Mouse (Mus musculus) left cerebral cortex, adult 9 months (tissue): ENCODE data around the gene Ccdc28a.

ENCODE experiments used
- DNase-seq, 2 experiments: peaks; one replicate each; pipeline ENCODE4 v3.0.0; 2022; ENCODE audit warnings: low spot score in 2 of 2

Ccdc28a gene

DNA sequence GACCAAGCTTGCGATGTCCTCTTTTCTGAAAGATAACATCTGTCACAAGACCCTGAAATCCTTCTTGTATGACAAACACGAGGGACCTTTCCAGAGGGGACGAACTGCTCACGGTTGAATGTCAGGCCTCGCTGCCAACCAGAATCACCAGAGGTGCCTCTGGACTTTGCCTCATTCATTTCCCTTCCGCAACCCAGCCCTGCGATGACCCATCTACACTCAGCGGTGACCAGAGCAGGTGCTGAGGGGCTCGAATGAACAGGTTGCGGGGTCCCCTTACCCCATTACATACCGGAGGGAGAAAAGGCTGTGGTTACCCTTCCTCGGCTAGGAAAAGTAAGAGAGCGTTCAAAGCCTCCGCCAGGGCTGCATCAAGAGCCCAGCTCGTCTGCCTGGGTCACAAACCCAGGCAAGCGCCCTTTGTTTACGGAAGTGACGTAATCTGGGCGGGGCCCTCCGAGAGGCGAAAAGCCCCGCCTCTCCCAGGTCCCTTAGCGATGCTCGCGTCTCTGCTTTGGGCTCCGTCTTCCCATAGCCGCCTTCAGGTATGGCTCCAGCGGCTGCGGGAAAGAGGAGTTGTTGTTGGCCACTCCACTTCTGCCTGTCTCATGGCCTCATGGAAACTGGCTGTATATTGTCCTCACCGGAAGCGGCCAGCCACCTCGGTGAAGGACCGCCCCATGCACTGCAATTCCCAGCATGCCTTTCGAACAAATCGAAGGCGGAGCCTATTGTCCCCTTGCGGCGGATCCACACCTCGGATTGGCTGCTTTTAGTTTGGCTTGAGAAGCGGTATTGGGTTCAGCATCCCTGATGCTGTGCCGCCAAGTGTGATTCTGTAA lies at the start of gene Ccdc28a:
Gene Ccdc28a, minus strand, starts transcription at position 439 of the 842 bp plus-strand sequence.
- DNase-seq, result peak; percentile 92 to 96

DNA sequence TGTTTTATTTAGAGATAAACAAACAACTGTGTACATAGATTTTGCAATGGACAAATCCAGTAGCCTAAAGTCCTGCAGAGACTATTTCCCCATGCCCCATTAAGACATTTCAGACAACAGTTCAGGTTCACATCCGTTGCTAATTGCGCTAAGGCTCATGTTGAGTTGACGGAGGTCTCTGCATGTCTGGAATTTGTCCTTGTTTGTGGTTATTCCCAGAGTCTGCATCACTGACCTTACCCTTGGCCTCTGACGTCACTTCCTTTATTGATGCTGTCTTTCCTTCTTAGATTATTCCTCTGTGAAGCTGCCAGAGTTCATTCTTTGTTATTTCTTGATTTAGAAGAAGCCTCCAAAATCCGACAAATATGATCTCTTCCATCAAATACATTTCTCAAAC lies 49.2 kb upstream of the Ccdc28a start:
- DNase-seq, result no peak

DNA sequence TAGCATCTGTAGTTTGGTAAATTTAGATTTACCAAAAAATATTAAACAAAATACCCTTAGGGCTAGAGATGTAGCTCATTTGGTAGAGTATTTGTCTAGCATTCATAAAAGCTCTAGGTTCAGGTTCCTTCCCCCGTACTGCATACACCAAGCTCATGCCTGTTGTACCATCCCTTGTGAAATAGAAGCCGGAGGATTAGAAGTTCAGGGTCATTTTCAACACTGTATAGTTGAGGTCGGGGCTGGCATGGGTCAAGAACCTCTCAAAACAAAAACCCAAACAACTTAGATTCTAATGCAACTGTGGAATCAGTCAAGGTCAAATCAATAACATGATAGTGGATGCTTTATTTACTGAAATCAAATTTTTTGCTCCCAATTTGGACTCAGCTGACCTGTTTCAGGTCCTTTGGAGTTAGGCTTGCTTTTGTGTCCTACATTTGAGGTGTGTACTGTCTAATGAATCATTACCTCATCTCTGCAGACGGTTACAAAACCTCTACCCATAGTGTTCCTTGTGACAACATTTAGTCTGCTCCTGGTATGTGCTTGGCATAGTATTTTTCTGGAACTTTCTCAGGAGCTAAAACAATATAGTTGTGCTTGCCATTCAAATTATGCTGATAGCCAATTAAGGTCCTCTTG lies 41.4 kb upstream of the Ccdc28a start:
- no peak for DNase-seq

GRCm38 (mm10) chr10:18251345-18251744 lies 16.5 kb upstream of the Ccdc28a start:
- DNase-seq, result no peak

- DNase-seq, result no peak
Observed at GRCm38 (mm10) chr10:18243614-18244013, 8.8 kb upstream of the Ccdc28a start.

GRCm38 (mm10) chr10:18237191-18237590 lies 2.4 kb upstream of the Ccdc28a start:
- DNase-seq, result no peak

DNA sequence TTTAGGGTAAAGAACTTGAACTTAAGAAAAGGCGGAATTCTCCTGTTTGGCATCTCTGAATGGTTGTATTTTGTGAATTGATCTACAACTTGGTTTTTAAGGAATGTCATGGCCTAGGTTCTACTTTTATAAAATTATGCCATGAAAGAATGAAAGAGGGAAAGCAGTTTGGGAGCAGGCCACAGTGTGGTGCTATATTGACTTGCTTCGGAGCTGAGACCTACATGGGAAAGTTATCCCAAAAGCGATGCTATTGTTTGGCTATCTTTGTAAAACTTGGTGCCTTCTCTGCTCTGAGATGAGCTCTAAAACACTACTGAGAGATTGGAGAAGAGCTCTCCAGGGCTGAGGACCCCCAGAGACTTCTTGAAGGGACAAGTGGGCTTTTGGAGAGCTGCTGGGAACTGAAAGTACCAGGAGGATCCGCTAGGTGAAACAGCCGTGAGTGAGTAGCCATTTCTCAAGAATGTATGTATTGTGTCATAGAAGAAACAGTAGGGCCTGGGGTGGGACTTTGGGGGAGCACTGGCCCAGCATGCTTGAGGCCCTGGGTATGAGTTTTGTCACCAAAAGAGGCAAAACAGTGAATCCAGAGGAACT lies 1.6 kb upstream of the Ccdc28a start:
- DNase-seq, result no peak

DNA sequence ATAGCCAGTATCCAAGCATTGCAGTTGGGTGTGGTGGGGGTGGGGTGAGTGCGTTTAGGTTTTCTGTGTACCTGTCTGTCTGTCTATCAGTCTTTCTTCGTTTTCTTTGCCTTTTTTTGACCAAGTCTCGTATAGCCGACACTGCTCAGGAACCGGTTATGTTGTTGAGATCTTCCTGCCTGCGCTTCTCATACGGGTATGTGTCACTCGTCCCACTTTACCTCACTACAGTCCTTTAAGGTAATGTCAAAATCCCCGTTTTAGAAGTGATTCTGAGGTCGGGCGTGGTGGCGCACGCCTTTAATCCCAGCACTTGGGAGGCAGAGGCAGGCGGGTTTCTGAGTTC lies 577 bp upstream of the Ccdc28a start:
- DNase-seq, result no peak

- no peak for DNase-seq
Observed at GRCm38 (mm10) chr10:18233891-18234290, 907 bp downstream of the Ccdc28a start.

DNA sequence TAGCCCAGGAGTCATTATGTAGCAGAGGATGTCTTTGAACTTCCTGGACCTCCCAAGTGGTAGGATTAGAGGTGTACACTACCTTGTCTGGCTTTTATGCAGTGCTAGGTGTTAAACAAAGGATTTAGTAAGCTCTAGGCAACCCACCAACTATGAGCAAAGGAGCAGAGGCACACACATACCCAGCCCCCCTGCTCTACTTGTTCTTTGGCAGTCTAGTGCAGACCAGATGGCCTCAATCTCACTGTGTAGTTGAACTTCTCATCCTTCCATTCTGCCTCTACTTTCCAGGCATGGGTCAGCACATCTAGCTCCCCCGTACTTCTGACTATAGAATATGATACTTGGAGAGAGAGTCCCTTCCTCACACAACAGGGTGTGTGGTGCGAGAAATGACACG lies 10.4 kb downstream of the Ccdc28a start:
- no peak for DNase-seq

DNA sequence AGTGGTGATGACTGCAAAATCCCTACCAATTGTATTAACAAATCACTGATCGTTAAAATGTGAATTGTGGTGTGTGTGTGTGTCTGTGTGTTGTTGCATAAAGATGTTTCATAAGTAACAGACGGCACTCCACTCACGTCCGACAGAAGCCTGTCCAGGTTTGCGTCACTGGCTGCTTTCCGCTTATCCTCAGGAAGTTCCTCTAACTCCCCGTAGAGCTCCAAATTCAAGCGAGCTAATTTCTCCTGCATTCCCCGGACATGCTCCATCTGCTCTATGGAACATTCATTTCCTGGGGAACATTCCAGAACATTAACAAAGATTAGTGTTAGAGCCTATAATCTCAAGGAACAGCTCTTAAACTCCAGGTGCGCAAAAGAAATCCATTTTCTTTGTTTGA lies 15.4 kb downstream of the Ccdc28a start:
- no peak for DNase-seq

GRCm38 (mm10) chr10:18214124-18214523 lies 20.7 kb downstream of the Ccdc28a start:
- DNase-seq, result no peak

GRCm38 (mm10) chr10:18213373-18213772 lies 21.4 kb downstream of the Ccdc28a start:
- DNase-seq, result no peak

- DNase-seq, result no peak
Observed at GRCm38 (mm10) chr10:18210726-18211125, 24.1 kb downstream of the Ccdc28a start, which contains the start of gene Ect2l. Gene Ect2l (minus strand): TSS chr10:18210890.

- DNase-seq, result no peak
Observed at GRCm38 (mm10) chr10:18210119-18210518, 24.7 kb downstream of the Ccdc28a start.

DNA sequence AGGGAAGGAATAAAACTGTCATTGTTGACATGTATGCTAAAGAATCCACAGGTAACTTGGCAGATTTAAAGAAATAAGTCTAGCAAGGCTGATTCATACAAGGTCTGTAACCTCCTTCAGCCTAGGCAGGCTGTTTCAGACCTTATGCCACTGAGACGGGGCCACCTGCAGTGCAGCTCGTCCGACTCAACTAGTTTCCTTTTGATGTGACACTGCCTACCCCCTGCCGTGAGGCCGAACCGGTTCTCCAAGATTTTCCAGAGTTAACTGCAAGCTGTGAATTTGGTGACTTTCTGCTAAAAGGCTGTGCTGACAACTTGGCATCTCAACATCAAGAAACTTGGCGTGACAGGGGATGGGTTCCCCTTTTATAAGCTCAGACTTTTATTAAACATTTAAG lies 30.7 kb downstream of the Ccdc28a start:
- no peak for DNase-seq

GRCm38 (mm10) chr10:18202401-18202800 lies 32.4 kb downstream of the Ccdc28a start:
- no peak for DNase-seq

DNA sequence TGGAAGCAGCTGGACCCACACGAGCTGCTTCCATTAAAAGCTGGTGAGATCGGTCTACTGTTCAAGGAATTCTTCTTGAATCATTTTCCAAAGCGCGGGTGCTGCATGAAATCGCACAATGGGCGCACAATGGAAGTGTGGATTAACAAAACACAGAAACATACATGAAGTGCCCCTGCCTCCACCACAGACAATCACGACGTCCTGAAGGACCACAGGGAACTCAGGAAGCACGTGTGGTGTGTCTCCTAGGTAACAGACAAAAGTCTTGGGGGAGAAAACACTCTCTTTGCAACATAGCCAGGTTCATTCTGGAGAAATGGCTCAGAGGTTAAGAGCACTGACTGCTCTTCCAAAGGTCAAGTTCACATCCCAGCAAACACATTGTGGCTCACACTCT lies 34.1 kb downstream of the Ccdc28a start:
- DNase-seq, result no peak

DNA sequence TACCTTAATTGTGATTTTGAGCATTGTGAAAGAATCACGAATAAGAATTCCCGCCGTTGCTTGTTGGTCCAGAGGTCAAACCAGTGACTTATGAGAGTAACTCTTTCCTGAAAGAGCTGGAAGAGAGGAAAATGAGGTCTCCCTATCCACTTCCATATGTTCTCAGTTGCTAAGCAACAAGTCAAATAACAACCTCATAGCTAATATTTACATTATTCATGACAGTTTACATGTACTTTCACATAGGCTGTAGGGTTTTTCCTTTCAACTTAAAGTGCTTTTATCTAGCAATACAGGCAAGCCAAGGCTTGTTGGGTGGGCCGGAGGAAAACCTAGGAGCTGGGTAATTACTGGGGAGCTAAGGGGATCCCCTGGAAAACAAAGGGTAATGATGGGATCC lies 34.9 kb downstream of the Ccdc28a start:
- DNase-seq, result no peak

DNA sequence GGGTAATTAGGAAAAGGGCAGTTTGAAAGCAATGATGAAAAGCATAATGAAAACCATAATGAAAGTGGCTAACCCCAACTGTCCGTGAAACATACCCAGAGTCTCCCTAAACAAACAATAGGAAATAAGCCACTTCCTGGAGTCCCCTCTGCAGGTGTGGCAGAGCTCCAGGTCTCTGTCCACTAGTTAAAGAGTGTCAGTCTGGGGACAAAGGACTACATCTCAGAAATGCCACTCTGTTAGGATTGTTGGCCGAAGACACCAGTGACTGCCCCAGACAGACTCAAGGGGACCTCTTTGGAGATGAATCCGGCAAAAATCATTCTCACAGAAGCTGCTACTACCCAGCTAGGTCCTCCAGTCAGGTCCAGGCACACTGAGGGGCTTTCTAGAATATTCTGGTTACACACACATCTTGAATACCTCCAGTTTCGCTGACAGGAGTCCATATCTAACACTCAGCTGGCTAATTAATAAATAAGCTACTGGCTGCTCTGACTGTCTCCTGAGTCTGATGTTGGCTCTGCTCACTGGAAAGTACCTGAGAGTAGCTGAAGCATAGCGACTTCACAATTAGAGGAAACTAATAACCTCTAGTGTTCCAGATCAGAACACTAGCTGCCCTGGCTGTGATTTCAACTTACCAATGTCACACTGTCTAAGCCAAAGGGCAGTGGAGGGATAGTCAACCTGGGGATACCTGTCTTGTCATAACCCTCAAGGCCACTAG lies 36.3 kb downstream of the Ccdc28a start:
- DNase-seq, result no peak

DNA sequence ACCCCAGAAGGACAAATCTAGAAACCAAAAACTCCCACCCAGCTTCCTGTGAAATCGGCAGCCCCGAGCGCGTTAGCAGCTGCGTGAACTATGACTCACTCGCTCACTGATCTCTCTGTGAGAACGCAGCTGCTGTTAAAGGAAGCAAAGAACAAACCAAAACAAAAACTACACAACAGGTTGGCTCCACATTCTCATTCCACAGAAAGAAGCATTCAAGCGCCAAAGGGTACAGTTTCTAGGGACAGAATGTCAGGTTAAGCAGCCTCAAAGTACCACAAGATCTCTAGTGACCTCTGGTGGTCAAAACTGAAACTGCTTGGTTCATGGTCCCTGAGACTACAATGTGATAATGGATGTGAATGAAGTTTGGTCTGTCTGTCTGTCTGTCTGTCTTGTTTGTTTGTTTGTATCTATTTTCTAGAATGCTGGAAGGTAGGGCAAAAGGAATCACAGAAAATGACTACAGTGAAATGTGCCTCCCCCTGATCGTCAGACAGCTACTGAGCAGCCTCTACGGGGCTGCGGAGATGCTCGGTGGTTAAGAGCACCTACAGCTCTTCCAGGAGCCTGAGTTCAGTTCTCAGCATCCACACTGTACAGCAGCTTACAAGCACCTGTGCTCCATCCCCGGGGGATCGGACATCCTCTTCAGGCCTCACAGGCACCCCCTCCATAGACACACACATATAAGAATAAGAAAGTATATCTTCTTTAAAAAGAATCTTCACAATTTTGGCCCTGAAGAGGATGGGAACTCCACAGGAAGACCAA lies 37.4 kb downstream of the Ccdc28a start:
- DNase-seq, result peak; percentile 26 to 85
